10 mouse cellular contexts compared by ENCODE assay signal in the genomic region with DNA sequence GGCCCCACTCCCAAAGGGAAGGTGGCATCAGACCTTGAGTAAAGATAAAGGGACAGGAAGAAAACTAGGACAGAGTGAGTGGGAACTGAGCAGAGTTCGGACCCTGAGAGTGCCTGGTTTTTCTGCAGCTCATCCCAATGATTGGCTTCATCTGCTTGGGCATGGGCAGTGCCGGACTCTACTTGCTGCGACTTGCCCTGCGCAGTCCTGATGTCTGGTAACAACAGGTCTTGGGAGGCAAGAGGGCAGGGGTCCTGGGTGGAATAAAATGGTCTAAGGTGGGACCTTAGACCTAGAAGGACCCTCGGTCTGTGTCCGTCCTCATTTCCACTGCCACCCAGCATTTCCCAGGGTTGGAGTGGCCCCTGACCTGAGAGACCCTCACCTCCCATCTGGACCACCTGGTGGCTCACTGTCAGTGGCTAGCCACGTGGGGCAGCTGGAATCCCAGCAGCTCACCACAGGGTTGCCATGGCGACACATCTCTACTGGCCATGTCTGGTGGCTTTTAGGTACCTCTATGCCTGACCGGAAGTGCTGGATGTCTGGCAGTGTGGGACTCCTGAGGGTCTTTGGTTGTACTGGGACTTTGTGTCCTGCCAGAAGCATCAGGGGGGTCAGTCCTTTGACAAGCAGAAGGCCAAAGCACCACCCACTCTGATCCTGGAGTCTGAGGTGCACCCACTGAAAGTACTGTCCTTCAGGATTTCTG. TPM values are rescaled to one million over a fixed set of nuclear protein-coding genes. Genes with fewer than 3 reads are reported as not detected.
DNase-seq lines count a peak whose midpoint lies in the region; ATAC-seq and TF ChIP-seq lines count a peak whose summit lies in the region.
"Had no signal": no experiment of that assay in that cellular context is flagged by ENCODE, and none has a peak within 500 bp of the region (broad histone marks: within the 10 kb centered on the region; RNA-seq: fewer than 3 reads in every experiment).

No protein-coding gene starts in this region.

- DNase-seq in heart, postnatal 14 days = no peak
- DNase-seq in left cerebral cortex, adult 9 months (ENCODE audit: low spot score in 2 of 2) = no peak
- no peak for DNase-seq in adrenal gland, adult 18-20 months (ENCODE audit: low spot score in 2 of 2)

- peaks cover 39 to 48% of the 10 kb centered on the region in 2 experiments for H3K4me1 ChIP-seq in heart, embryonic 14.5 days (ENCODE audit: control insufficient read depth in 2 of 2, insufficient read depth in 2 of 2, low read length in 2 of 2)
- peaks cover 8% of the 10 kb centered on the region for H3K4me1 ChIP-seq in ES-Bruce4 (ENCODE audit: control insufficient read depth, insufficient read depth, low read length)
- peaks cover 42% of the 10 kb centered on the region for H3K4me1 ChIP-seq in heart, embryonic 16.5 days (ENCODE audit: control insufficient read depth, insufficient read depth, low read length)
- peaks cover 72% of the 10 kb centered on the region for H3K4me1 ChIP-seq in midbrain, embryonic 13.5 days (replicated peaks)

- H3K4me3 ChIP-seq in heart, embryonic 14.5 days (ENCODE audit: control insufficient read depth in 1 of 2, insufficient read depth in 1 of 2, low read depth in 1 of 2, low read length in 2 of 2) = peak overlapping the region in 1 of 2 experiments; percentile 13; a peak in 2 of 4 replicates
- H3K4me3 ChIP-seq in ES-Bruce4 (ENCODE audit: low read depth, low read length) = peak overlapping the region; percentile 68
- peak overlapping the region; percentile 34 for H3K4me3 ChIP-seq in heart, embryonic 16.5 days (ENCODE audit: low read length)
- H3K4me3 ChIP-seq in midbrain, embryonic 13.5 days (replicated peaks) = no peak overlapping the region
- H3K4me3 ChIP-seq: forebrain, embryonic 15.5 days had no signal

- intact Hi-C loops in heart, postnatal 14 days (cut with DNase I) = no loop called here

- no peak for ATAC-seq in heart, embryonic 14.5 days (ENCODE audit: insufficient number of reproducible peaks, insufficient read depth, low FRiP score, low read depth)
- ATAC-seq in heart, embryonic 16.5 days (replicated peaks; ENCODE audit: extremely low read depth, insufficient read depth, low FRiP score) = no peak
- no peak for ATAC-seq in midbrain, embryonic 13.5 days
- ATAC-seq in inflammation-experienced regulatory T-cells, adult 6 months = no peak
- ATAC-seq: forebrain, embryonic 15.5 days; Patski had no signal

- TF ChIP-seq CTCF in ES-Bruce4 (IDR thresholded peaks at IDR 0.05; ENCODE audit: low read depth, low read length) = no peak

- no peak overlapping the region for H3K27ac ChIP-seq in heart, embryonic 14.5 days (replicated peaks in 1 of 2; ENCODE audit: control insufficient read depth in 1 of 2, insufficient read depth in 1 of 2, low read depth in 2 of 2, low read length in 2 of 2)
- H3K27ac ChIP-seq in ES-Bruce4 (ENCODE audit: insufficient read depth, low read length) = no peak overlapping the region
- H3K27ac ChIP-seq in heart, embryonic 16.5 days (ENCODE audit: low read length) = peak overlapping the region; percentile 77
- no peak overlapping the region for H3K27ac ChIP-seq in midbrain, embryonic 13.5 days
- H3K27ac ChIP-seq: forebrain, embryonic 15.5 days had no signal

- no peak for TF ChIP-seq POLR2A in ES-Bruce4 (IDR thresholded peaks at IDR 0.05; ENCODE audit: insufficient read depth, low read length)

- 32% methylated on average over 9 of the region's 9 CpGs for WGBS in heart, embryonic 14.5 days
- 41% methylated on average over 9 of the region's 9 CpGs for WGBS in heart, embryonic 16.5 days
- 24% methylated on average over 9 of the region's 9 CpGs for WGBS in midbrain, embryonic 13.5 days

- H3K9me3 ChIP-seq in heart, embryonic 14.5 days (ENCODE audit: control insufficient read depth, low read length) = no peaks in the 10 kb centered on the region
- H3K9me3 ChIP-seq in ES-Bruce4 (replicated peaks; ENCODE audit: control insufficient read depth, insufficient read depth, low read length, poor library complexity, severe bottlenecking) = no peaks in the 10 kb centered on the region
- H3K9me3 ChIP-seq in heart, embryonic 16.5 days (replicated peaks; ENCODE audit: control insufficient read depth, low read length) = no peaks in the 10 kb centered on the region
- H3K9me3 ChIP-seq in midbrain, embryonic 13.5 days = no peaks in the 10 kb centered on the region
- H3K9me3 ChIP-seq: forebrain, embryonic 15.5 days had no signal

- H3K27me3 ChIP-seq in heart, embryonic 14.5 days (ENCODE audit: control insufficient read depth, insufficient read depth, low read length) = peaks cover 53% of the 10 kb centered on the region
- H3K27me3 ChIP-seq in ES-Bruce4 (ENCODE audit: control insufficient read depth, insufficient read depth, low read length, poor library complexity, severe bottlenecking) = no peaks in the 10 kb centered on the region
- peaks cover 35% of the 10 kb centered on the region for H3K27me3 ChIP-seq in heart, embryonic 16.5 days (ENCODE audit: control insufficient read depth, insufficient read depth, low read length)
- H3K27me3 ChIP-seq in midbrain, embryonic 13.5 days = peaks cover 49% of the 10 kb centered on the region
- H3K27me3 ChIP-seq: Patski had no signal

- TF ChIP-seq EP300 in ES-Bruce4 (IDR thresholded peaks at IDR 0.05; ENCODE audit: insufficient read depth, low read depth, low read length) = no peak

- H3K36me3 ChIP-seq in heart, embryonic 14.5 days (ENCODE audit: control insufficient read depth, insufficient read depth, low read length) = peaks cover 31% of the 10 kb centered on the region
- peaks cover 9% of the 10 kb centered on the region for H3K36me3 ChIP-seq in ES-Bruce4 (ENCODE audit: control insufficient read depth, insufficient read depth, low read length, poor library complexity, severe bottlenecking)
- peaks cover 25% of the 10 kb centered on the region for H3K36me3 ChIP-seq in heart, embryonic 16.5 days (ENCODE audit: control insufficient read depth, insufficient read depth)
- peaks cover 22% of the 10 kb centered on the region for H3K36me3 ChIP-seq in midbrain, embryonic 13.5 days

- H3K4me2 ChIP-seq in heart, embryonic 14.5 days (ENCODE audit: low read length) = peak overlapping the region; percentile 59
- peak overlapping the region; percentile 54 for H3K4me2 ChIP-seq in heart, embryonic 16.5 days (ENCODE audit: low read depth, low read length)
- H3K4me2 ChIP-seq in midbrain, embryonic 13.5 days (replicated peaks) = no peak overlapping the region; the same call in 1 of the 2 replicates
- H3K4me2 ChIP-seq: forebrain, embryonic 15.5 days had no signal

- 0 out of 2 replicates have a peak overlapping the region, but pooled peaks have one; percentile 69 for H3K9ac ChIP-seq in heart, embryonic 14.5 days (ENCODE audit: low read length)
- H3K9ac ChIP-seq in ES-Bruce4 (ENCODE audit: low read depth, poor library complexity, severe bottlenecking) = no peak overlapping the region
- peak overlapping the region; percentile 58 for H3K9ac ChIP-seq in heart, embryonic 16.5 days (ENCODE audit: low read length)
- H3K9ac ChIP-seq in midbrain, embryonic 13.5 days (replicated peaks) = 0 out of 2 replicates have a peak overlapping the region, but pooled peaks have one; percentile 16
- H3K9ac ChIP-seq: forebrain, embryonic 15.5 days had no signal

RNA-seq across cellular contexts. Expression of a gene that starts 0.7 kb away (rescaled TPM):
- 31.2 and 34.2 TPM in 2 replicates for polyA plus RNA-seq in heart, embryonic 14.5 days (2014; fragmentation: Nextera tagmentation; extraction: Ambion mirVana)
- total RNA-seq in heart, postnatal 14 days (2021) = 10 to 100 TPM; 38.3 TPM
- polyA plus RNA-seq in ES-Bruce4 (2011; ENCODE audit: insufficient read depth, insufficient read length, low read depth, missing spikeins) = 5.4 and 5.7 TPM in 2 replicates
- polyA plus RNA-seq in heart, embryonic 16.5 days (2015; fragmentation: Nextera tagmentation; extraction: Ambion mirVana) = 59.8 and 72.0 TPM in 2 replicates
- polyA plus RNA-seq in midbrain, embryonic 13.5 days (2015; fragmentation: Nextera tagmentation; extraction: Ambion mirVana) = 11.5 and 13.8 TPM in 2 replicates
- 10 to 100 TPM; 36.0 to 55.3 TPM for total RNA-seq in adrenal gland, adult 18-20 months (2021)
- not detected for polyA plus RNA-seq in inflammation-experienced regulatory T-cells, adult 6 months (2017; shearing (Covaris generic))

RNA-seq across cellular contexts. Expression of a gene that starts 6.8 kb away (rescaled TPM):
- 71.7 and 73.0 TPM in 2 replicates for polyA plus RNA-seq in heart, embryonic 14.5 days (2014; fragmentation: Nextera tagmentation; extraction: Ambion mirVana)
- 10 to 100 TPM; 38.3 to 39.2 TPM for total RNA-seq in heart, postnatal 14 days (2021)
- polyA plus RNA-seq in ES-Bruce4 (2011; ENCODE audit: insufficient read depth, insufficient read length, low read depth, missing spikeins) = 67.4 and 68.2 TPM in 2 replicates
- 127 and 132 TPM in 2 replicates for polyA plus RNA-seq in heart, embryonic 16.5 days (2015; fragmentation: Nextera tagmentation; extraction: Ambion mirVana)
- polyA plus RNA-seq in midbrain, embryonic 13.5 days (2015; fragmentation: Nextera tagmentation; extraction: Ambion mirVana) = 54.3 and 56.2 TPM in 2 replicates
- 10 to 100 TPM; 38.6 to 46.5 TPM for total RNA-seq in adrenal gland, adult 18-20 months (2021)
- polyA plus RNA-seq in inflammation-experienced regulatory T-cells, adult 6 months (2017; shearing (Covaris generic)) = 10 to 100 TPM; 38.2 to 43.2 (median 42.9) TPM

RNA-seq across cellular contexts. Expression of a gene that starts 13.9 kb away (rescaled TPM):
- 0.31 TPM in 1 of 2 replicates, not detected in the other for polyA plus RNA-seq in heart, embryonic 14.5 days (2014; fragmentation: Nextera tagmentation; extraction: Ambion mirVana)
- 1 to 10 TPM in 1 of 2 experiments, under 1 TPM in 1; 0.88 to 2.1 TPM for total RNA-seq in heart, postnatal 14 days (2021)
- 1.9 and 2.6 TPM in 2 replicates for polyA plus RNA-seq in ES-Bruce4 (2011; ENCODE audit: insufficient read depth, insufficient read length, low read depth, missing spikeins)
- polyA plus RNA-seq in heart, embryonic 16.5 days (2015; fragmentation: Nextera tagmentation; extraction: Ambion mirVana) = 0.46 and 0.84 TPM in 2 replicates
- 1.6 and 2.3 TPM in 2 replicates for polyA plus RNA-seq in midbrain, embryonic 13.5 days (2015; fragmentation: Nextera tagmentation; extraction: Ambion mirVana)
- total RNA-seq in adrenal gland, adult 18-20 months (2021) = 1 to 10 TPM; 1.1 to 1.9 TPM
- polyA plus RNA-seq in inflammation-experienced regulatory T-cells, adult 6 months (2017; shearing (Covaris generic)) = under 1 TPM in 1 of 3 experiments, not detected in 2; 0.35 TPM

RNA-seq across cellular contexts. Expression of a gene that starts 18.9 kb away (rescaled TPM):
- polyA plus RNA-seq in heart, embryonic 14.5 days (2014; fragmentation: Nextera tagmentation; extraction: Ambion mirVana) = 0.70 and 0.81 TPM in 2 replicates
- total RNA-seq in heart, postnatal 14 days (2021) = 1 to 10 TPM; 1.1 TPM
- 0.79 TPM in 1 of 2 replicates, not detected in the other for polyA plus RNA-seq in ES-Bruce4 (2011; ENCODE audit: insufficient read depth, insufficient read length, low read depth, missing spikeins)
- 1.2 and 1.4 TPM in 2 replicates for polyA plus RNA-seq in heart, embryonic 16.5 days (2015; fragmentation: Nextera tagmentation; extraction: Ambion mirVana)
- polyA plus RNA-seq in midbrain, embryonic 13.5 days (2015; fragmentation: Nextera tagmentation; extraction: Ambion mirVana) = 78.8 and 83.9 TPM in 2 replicates
- total RNA-seq in adrenal gland, adult 18-20 months (2021) = 10 to 100 TPM in 1 of 2 experiments, 1 to 10 TPM in 1; 6.9 to 12.6 TPM
- not detected for polyA plus RNA-seq in inflammation-experienced regulatory T-cells, adult 6 months (2017; shearing (Covaris generic))
